Mouse (Mus musculus): ENCODE measurements around the gene Meaf6.

DNA sequence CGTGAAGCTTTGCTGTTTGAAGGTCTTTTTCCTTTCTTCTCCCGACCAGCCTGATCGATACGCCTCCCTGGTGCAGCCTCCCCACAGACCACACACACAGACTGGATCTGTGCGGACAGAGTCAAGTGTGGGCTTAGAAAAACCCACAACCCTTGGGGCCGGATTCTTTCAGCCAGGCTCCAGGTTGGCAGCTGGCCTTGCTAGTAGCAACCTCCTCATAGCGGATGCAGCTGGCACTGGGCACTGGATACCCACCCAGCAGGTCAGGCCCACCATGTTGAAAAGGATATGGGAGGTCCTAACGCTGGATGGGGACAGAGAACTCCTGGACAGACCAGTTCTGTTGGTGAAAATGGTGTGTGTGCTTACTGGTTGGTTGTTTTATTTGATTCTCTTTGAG lies 76.5 kb downstream of the Meaf6 start:
- no peak for TF ChIP-seq CTCF (IDR thresholded peaks at IDR 0.05; ENCODE audit: borderline replicate concordance, insufficient read depth, low read length)
- TF ChIP-seq POLR2A (IDR thresholded peaks at IDR 0.05; ENCODE audit: low read depth, low read length) = no peak
